Mouse (Mus musculus) lung, postnatal 0 days (tissue): ENCODE data around the gene Ifngr1.

Source experiments
- CTCF ChIP-seq: IDR thresholded peaks from 2 replicates; pipeline ENCODE4 v1.5.1; 2016; ENCODE audit warnings: antibody characterized with exemption, mild to moderate bottlenecking
- EP300 ChIP-seq: IDR thresholded peaks from 2 replicates; pipeline ENCODE4 v1.6.1; 2016; ENCODE audit warnings: antibody characterized with exemption, mild to moderate bottlenecking, control low read depth

- TF ChIP-seq CTCF (0 out of 2 replicates have a peak, but pooled peaks have one; percentile 3), EP300 (no peak)
Measured at GRCm38 (mm10) chr10:19591641-19592441, at the start of gene Ifngr1.
